Mouse (Mus musculus) lung, postnatal 10 days (tissue): ENCODE results near the gene Gm595.

ENCODE experiments used
- DNase-seq: peaks from one replicate; pipeline ENCODE4 v3.0.0; 2021

Gene Gm595

DNA sequence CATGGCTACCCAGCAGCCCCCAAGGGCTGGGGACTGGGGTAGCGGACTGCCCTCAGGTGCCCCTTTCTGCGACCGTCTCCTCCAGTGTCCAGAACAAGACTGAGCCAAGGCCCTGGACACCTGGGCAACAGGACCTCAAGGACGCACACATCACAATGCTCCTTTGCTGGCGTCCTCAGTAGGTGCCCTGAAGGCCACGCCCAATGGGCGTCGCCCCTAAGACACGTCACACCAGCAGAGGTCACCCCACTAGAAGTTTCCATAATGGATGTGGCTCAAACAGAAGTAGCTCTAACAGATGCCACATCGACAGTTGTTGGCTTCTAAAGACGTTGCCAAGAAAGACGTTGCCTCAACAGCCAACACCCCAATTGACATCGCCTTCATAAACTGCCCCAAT lies at the start of gene Gm595:
Gm595 (minus strand) TSS at position 101 of the 400 bp plus-strand sequence.
- DNase-seq = no peak

GRCm38 (mm10) chrX:48908421-48908820 lies 30.9 kb upstream of the Gm595 start:
- peak; percentile 1 for DNase-seq

- no peak for DNase-seq
Measured at GRCm38 (mm10) chrX:48903744-48904143, 26.2 kb upstream of the Gm595 start.

DNA sequence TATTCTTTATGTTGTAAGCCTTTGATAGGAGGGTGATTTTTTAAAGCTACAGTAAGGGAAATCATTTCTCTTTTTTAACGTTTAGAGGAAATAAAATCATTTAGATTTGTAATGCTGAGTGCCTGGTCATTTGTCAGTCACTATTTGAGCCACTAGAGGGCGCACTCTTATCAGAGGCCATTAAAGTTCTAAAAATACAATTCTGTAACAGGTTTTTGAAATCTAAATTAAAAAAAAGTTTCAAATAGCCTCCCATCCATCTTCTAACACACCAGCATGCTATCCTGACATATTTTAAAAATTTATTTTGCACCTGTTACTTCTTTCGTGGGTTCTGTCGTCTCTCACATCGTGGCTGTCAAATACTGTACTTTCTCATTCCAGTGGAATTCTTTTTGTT lies 22.0 kb upstream of the Gm595 start:
- DNase-seq = peak; percentile 22

DNA sequence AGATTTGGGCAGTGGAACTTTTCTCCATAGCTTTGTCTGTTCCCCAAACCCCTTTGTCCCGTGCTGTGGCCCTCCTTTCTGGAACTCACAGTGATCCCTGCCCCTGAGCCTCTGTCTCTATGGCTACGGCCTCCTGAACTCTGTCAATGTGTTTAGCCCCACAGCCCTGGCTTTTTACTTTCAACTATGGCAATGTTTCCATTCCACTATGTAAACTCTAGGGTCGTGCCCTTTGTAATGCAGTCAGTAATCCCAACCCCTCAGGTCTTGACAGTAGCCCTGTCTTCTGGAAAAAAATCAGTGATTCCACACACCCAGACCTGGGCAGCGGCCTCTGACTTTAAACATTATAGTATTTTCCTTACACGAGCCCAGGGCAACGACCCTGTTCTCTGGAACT lies 19.3 kb upstream of the Gm595 start:
- no peak for DNase-seq

DNA sequence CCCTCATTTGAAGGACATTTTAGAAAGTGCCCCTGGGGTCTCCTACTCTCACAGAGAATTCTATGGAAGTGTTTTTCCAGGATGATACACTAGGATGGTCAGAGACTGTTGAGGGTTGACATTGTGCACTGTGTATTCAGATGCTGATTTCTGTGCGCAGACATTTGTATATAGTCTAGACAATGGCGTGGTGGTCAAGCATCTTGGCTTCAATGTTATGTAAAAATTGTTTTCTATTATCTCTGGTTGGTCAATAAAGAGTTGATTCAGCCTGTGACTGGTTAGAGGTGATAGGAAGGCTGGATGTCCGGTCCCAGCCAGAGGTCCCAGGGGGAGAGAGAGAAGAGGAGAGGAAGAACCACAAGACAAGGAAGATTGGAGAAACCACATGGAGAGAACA lies 16.4 kb upstream of the Gm595 start:
- DNase-seq = no peak

- no peak for DNase-seq
Measured at GRCm38 (mm10) chrX:48890259-48890658, 12.7 kb upstream of the Gm595 start.

GRCm38 (mm10) chrX:48884615-48885014 lies 7.1 kb upstream of the Gm595 start:
- DNase-seq = no peak
